Mouse (Mus musculus) heart, adult 2 months (tissue): ENCODE results near the gene Bcl2l13.

ENCODE experiments used
- EP300 ChIP-seq: fragments of 200-500 bp; IDR thresholded peaks from 2 replicates; pipeline ENCODE4 v1.6.1; 2011; ENCODE audit warnings: low read depth, low read length, control low read depth; ENCODE audit not compliant: insufficient read depth
- POLR2A ChIP-seq: fragments of 200-500 bp; IDR thresholded peaks from 2 replicates; pipeline ENCODE4 v1.6.1; 2011; ENCODE audit warnings: mild to moderate bottlenecking, low read depth, low read length, control low read depth; ENCODE audit not compliant: insufficient read depth

DNA sequence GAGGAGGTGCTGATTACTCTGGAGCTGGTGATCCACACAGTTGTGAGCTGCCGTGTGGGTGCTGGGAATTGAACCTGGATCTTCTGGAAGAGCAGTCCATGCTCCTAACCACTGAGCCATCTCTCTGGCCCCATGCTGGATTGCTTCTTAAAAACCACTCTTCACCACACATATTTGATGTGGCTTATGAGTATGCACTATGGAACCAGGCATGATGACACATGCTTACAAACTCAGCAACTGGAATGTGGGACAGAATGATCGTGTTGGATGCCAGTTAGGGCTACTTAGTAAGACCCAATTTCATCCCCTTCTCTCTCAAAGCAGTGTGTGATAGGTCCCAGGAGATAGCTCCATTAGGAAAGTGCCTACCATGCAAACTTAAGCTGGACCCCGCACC is 24.1 kb downstream of the Bcl2l13 start:
- TF ChIP-seq POLR2A = no peak
- no peak for TF ChIP-seq EP300
